In genomic region chr11:105181126-105181637, GRCm38 (mm10) we compare ENCODE assay signal across 8 mouse cellular contexts. TPM values are rescaled to one million over a fixed set of nuclear protein-coding genes. Genes with fewer than 3 reads are reported as not detected.
DNase-seq lines count a peak whose midpoint lies in the region; ATAC-seq and TF ChIP-seq lines count a peak whose summit lies in the region.

No protein-coding gene starts in this region.

- peak overlapping the region; percentile 93 for H3K27ac ChIP-seq in forebrain, postnatal 0 days (ENCODE audit: low read depth, low read length)
- H3K27ac ChIP-seq in lung, embryonic 16.5 days (ENCODE audit: low read length): peak overlapping the region; percentile 97

- peaks cover 35% of the 10 kb centered on the region for H3K4me1 ChIP-seq in G1E (ENCODE audit: insufficient read depth, low read depth, low read length)
- H3K4me1 ChIP-seq in forebrain, postnatal 0 days (ENCODE audit: insufficient read depth): peaks cover 17% of the 10 kb centered on the region; the same call in 1 of the 2 replicates
- peaks cover 15% of the 10 kb centered on the region for H3K4me1 ChIP-seq in lung, embryonic 16.5 days (replicated peaks; ENCODE audit: control insufficient read depth, insufficient read depth, low read length)

- peaks cover 40% of the 10 kb centered on the region for H3K36me3 ChIP-seq in G1E (replicated peaks)
- H3K36me3 ChIP-seq in forebrain, postnatal 0 days (ENCODE audit: insufficient read depth): peaks cover 7% of the 10 kb centered on the region; the same call in 1 of the 2 replicates
- peaks cover 16% of the 10 kb centered on the region for H3K36me3 ChIP-seq in lung, embryonic 16.5 days (ENCODE audit: control insufficient read depth, insufficient read depth, low read length)

- H3K9me3 ChIP-seq in G1E (replicated peaks): no peaks in the 10 kb centered on the region
- H3K9me3 ChIP-seq in forebrain, postnatal 0 days (ENCODE audit: low read length): no peaks in the 10 kb centered on the region
- no peaks in the 10 kb centered on the region for H3K9me3 ChIP-seq in lung, embryonic 16.5 days (ENCODE audit: control insufficient read depth, low read length)

- peak; percentile 98 for DNase-seq in G1E (ENCODE audit: low spot score)
- DNase-seq in cerebellum, adult 18-20 months: peak; percentile 84 to 86
- DNase-seq in forebrain, postnatal 0 days: peak; percentile 95
- DNase-seq in layer of hippocampus, adult 9-10 months (ENCODE audit: low spot score): peak; percentile 37
- DNase-seq in ovary, postnatal 10 days (ENCODE audit: low spot score): peak; percentile 88
- peak; percentile 97 to 98 for DNase-seq in thymus, postnatal 10 days (ENCODE audit: low spot score in 2 of 2)

- TF ChIP-seq CTCF in G1E (IDR thresholded peaks at IDR 0.05; ENCODE audit: low read depth, low read length): no peak
- TF ChIP-seq CTCF in forebrain, postnatal 0 days (IDR thresholded peaks at IDR 0.05; ENCODE audit: low read depth): no peak

- H3K4me3 ChIP-seq in G1E (ENCODE audit: low read depth, low read length): peak overlapping the region; percentile 88
- peak overlapping the region; percentile 96 for H3K4me3 ChIP-seq in forebrain, postnatal 0 days (ENCODE audit: low read depth, low read length)
- H3K4me3 ChIP-seq in lung, embryonic 16.5 days (ENCODE audit: low read length): peak overlapping the region; percentile 79

- peak overlapping the region; percentile 94 for H3K4me2 ChIP-seq in forebrain, postnatal 0 days (ENCODE audit: low read depth)
- peak overlapping the region; percentile 90 for H3K4me2 ChIP-seq in lung, embryonic 16.5 days (ENCODE audit: low read depth, low read length)

- H3K27me3 ChIP-seq in G1E (ENCODE audit: insufficient read depth, low read length): no peaks in the 10 kb centered on the region
- no peaks in the 10 kb centered on the region for H3K27me3 ChIP-seq in forebrain, postnatal 0 days (ENCODE audit: insufficient read depth, low read length)
- no peaks in the 10 kb centered on the region for H3K27me3 ChIP-seq in lung, embryonic 16.5 days (ENCODE audit: control insufficient read depth, insufficient read depth, low read depth, low read length)

- WGBS in forebrain, postnatal 0 days: 3% methylated on average over 59 of the region's 60 CpGs
- 0% methylated on average over 46 of the region's 60 CpGs for WGBS in lung, embryonic 16.5 days

- peak; percentile 71 for ATAC-seq in G1E (ENCODE audit: extremely low read depth, insufficient number of reproducible peaks, low FRiP score, poor library complexity, severe bottlenecking)
- ATAC-seq in forebrain, postnatal 0 days: peak; percentile 97
- peak; percentile 80 to 87 for ATAC-seq in hematopoietic stem cell, adult 5-6 weeks (replicated peaks in 1 of 2; ENCODE audit: insufficient read depth in 1 of 2, low FRiP score in 2 of 2, low TSS enrichment in 1 of 2, low read depth in 1 of 2, poor library complexity in 2 of 2, severe bottlenecking in 2 of 2)
- ATAC-seq in lung, embryonic 16.5 days (ENCODE audit: low read depth): peak; percentile 98

- peak overlapping the region; percentile 96 for H3K9ac ChIP-seq in forebrain, postnatal 0 days
- peak overlapping the region; percentile 94 for H3K9ac ChIP-seq in lung, embryonic 16.5 days (ENCODE audit: low read length)

RNA-seq across cellular contexts. Expression of gene Tlk2, which starts 2.6 kb away (rescaled TPM):
- total RNA-seq in G1E (2014; fragmentation: Nextera tagmentation) (187 and 232 TPM in 2 replicates), G1E (2017) (95.9 and 102 TPM in 2 replicates)
- polyA plus RNA-seq in G1E (2012): 20.4 and 23.3 TPM in 2 replicates
- total RNA-seq in forebrain, postnatal 0 days (2014; rRNA removed): 71.1 and 94.0 TPM in 2 replicates
- 12.4 and 13.9 TPM in 2 replicates for polyA plus RNA-seq in forebrain, postnatal 0 days (2015; fragmentation: Nextera tagmentation; extraction: Ambion mirVana)
- 94.6 and 125 TPM in 2 replicates for total RNA-seq in hematopoietic stem cell, adult 5-6 weeks (2017)
- polyA plus RNA-seq in lung, embryonic 16.5 days (2015; fragmentation: Nextera tagmentation; extraction: Ambion mirVana): 11.6 and 12.7 TPM in 2 replicates

RNA-seq across cellular contexts. Expression of gene Gm10842, which starts 34.5 kb away (rescaled TPM):
- total RNA-seq in G1E (2014; fragmentation: Nextera tagmentation) (not detected in 2 replicates), G1E (2017) (not detected in 2 replicates)
- polyA plus RNA-seq in G1E (2012): not detected in 2 replicates
- not detected in 2 replicates for total RNA-seq in forebrain, postnatal 0 days (2014; rRNA removed)
- polyA plus RNA-seq in forebrain, postnatal 0 days (2015; fragmentation: Nextera tagmentation; extraction: Ambion mirVana): not detected in 2 replicates
- total RNA-seq in hematopoietic stem cell, adult 5-6 weeks (2017): not detected in 2 replicates
- not detected in 2 replicates for polyA plus RNA-seq in lung, embryonic 16.5 days (2015; fragmentation: Nextera tagmentation; extraction: Ambion mirVana)

RNA-seq across cellular contexts. Expression of gene Mettl2, which starts 55.0 kb away (rescaled TPM):
- total RNA-seq in G1E (2014; fragmentation: Nextera tagmentation): 59.2 and 62.9 TPM in 2 replicates
- total RNA-seq in G1E (2017): 35.5 and 40.4 TPM in 2 replicates
- polyA plus RNA-seq in G1E (2012): 14.0 and 14.9 TPM in 2 replicates
- total RNA-seq in forebrain, postnatal 0 days (2014; rRNA removed): 26.8 and 38.1 TPM in 2 replicates
- 25.2 and 31.6 TPM in 2 replicates for polyA plus RNA-seq in forebrain, postnatal 0 days (2015; fragmentation: Nextera tagmentation; extraction: Ambion mirVana)
- total RNA-seq in hematopoietic stem cell, adult 5-6 weeks (2017): 25.4 and 27.6 TPM in 2 replicates
- 32.9 and 33.0 TPM in 2 replicates for polyA plus RNA-seq in lung, embryonic 16.5 days (2015; fragmentation: Nextera tagmentation; extraction: Ambion mirVana)

Comparison
In these comparisons a context has a peak if more than half of its experiments do, and no peak if none do; other contexts are left out.
1. Peak in every context shown above with its lines: DNase-seq, ATAC-seq, H3K4me3 ChIP-seq and H3K27ac ChIP-seq.
2. DNase-seq: peak in every context shown above with its lines; median percentile 98 in G1E; 98 in thymus, postnatal 10 days; 95 in forebrain, postnatal 0 days; 88 in ovary, postnatal 10 days; 85 in cerebellum, adult 18-20 months; 37 in layer of hippocampus, adult 9-10 months.